Mouse (Mus musculus) frontal cortex, adult 2 months (tissue): ENCODE measurements at regions not wholly inside any gene's neighbourhood (a gene's known extent, or its start where the extent isn't known, plus 50 kb on each side); places are given as distances from the start of the nearest gene placed in this dataset.

ENCODE experiments used
- DNase-seq, 2 experiments: peaks; one replicate each; pipeline ENCODE4 v3.0.0; 2022; ENCODE audit warnings: low spot score in 1 of 2; ENCODE audit errors: extremely low spot score in 1 of 2

GRCm38 (mm10) chr6:49759614-49760013, 62.9 kb upstream of the Npy start:
- no peak for DNase-seq

- no peak for DNase-seq
Observed at GRCm38 (mm10) chr6:49764746-49765145, 57.8 kb upstream of the Npy start.

GRCm38 (mm10) chr6:49769904-49770720, 52.4 kb upstream of the Npy start:
- DNase-seq: no peak
